ENCODE assay signal across 32 mouse cellular contexts in genomic region chr6:37563861-37564260, GRCm38 (mm10). TPM values are rescaled to one million over a fixed set of nuclear protein-coding genes. Genes with fewer than 3 reads are reported as not detected.
DNase-seq lines count a peak whose midpoint lies in the region; ATAC-seq lines count a peak whose summit lies in the region.
"Had no signal": no experiment of that assay in that cellular context is flagged by ENCODE, and none has a peak within 500 bp of the region (broad histone marks: within the 10 kb centered on the region; RNA-seq: fewer than 3 reads in every experiment).

No protein-coding gene starts in this region.

- 90% methylated on average over 3 of the region's 3 CpGs for WGBS in hindbrain, embryonic 14.5 days

- H3K27ac ChIP-seq in hindbrain, embryonic 14.5 days = no peak overlapping the region
- H3K27ac ChIP-seq: embryonic facial prominence, embryonic 10.5 days; embryonic facial prominence, embryonic 13.5 days; forebrain, embryonic 12.5 days; forebrain, embryonic 15.5 days; heart, adult 2 months; heart, embryonic 10.5 days; heart, embryonic 13.5 days; hindbrain, embryonic 15.5 days had no signal

- no peak overlapping the region for H3K4me2 ChIP-seq in hindbrain, embryonic 14.5 days (replicated peaks)
- H3K4me2 ChIP-seq: embryonic facial prominence, embryonic 13.5 days; forebrain, embryonic 12.5 days; forebrain, embryonic 15.5 days; heart, embryonic 13.5 days; hindbrain, embryonic 15.5 days had no signal

- no peak overlapping the region for H3K4me3 ChIP-seq in hindbrain, embryonic 14.5 days (replicated peaks; ENCODE audit: low read length)
- H3K4me3 ChIP-seq: embryonic facial prominence, embryonic 10.5 days; embryonic facial prominence, embryonic 13.5 days; erythroblast, embryonic 14.5 days; forebrain, embryonic 12.5 days; forebrain, embryonic 15.5 days; heart, adult 2 months; heart, embryonic 10.5 days; heart, embryonic 13.5 days; hindbrain, embryonic 15.5 days had no signal

- peak; percentile 43 for DNase-seq in CD4-positive, CD25-positive, alpha-beta regulatory T cell, adult 2 months (ENCODE audit: low read depth, low spot score)
- DNase-seq in R1 (ENCODE audit: low read depth, low spot score) (peak; percentile 54), MN1 (ENCODE audit: low spot score) (no peak)
- peak; percentile 10 for DNase-seq in induced T-regulatory cell, adult 2 months (ENCODE audit: low read depth)
- DNase-seq in gastrocnemius, postnatal 36 days = no peak
- DNase-seq in hindbrain, embryonic 14.5 days (ENCODE audit: low spot score) = no peak
- DNase-seq: adrenal gland, adult 2 months; adrenal gland, postnatal 14 days; cerebellum, adult 11-12 months; cerebellum, adult 8-10 months; cerebellum, postnatal 10 days; cerebellum, postnatal 36 days; embryo, embryonic 11 days; gastrocnemius, postnatal 25 days; heart, adult 2 months; heart, postnatal 14 days; heart, postnatal 4 days; kidney, adult 2 months had no signal

- ATAC-seq in hindbrain, embryonic 14.5 days (ENCODE audit: low FRiP score) = no peak
- ATAC-seq: forebrain, embryonic 15.5 days; intestine, embryonic 16.5 days had no signal

- no peaks in the 10 kb centered on the region for H3K27me3 ChIP-seq in hindbrain, embryonic 14.5 days (ENCODE audit: control insufficient read depth, insufficient read depth, low read length)
- H3K27me3 ChIP-seq: embryonic facial prominence, embryonic 13.5 days; forebrain, embryonic 12.5 days; forebrain, embryonic 15.5 days; heart, embryonic 13.5 days; hindbrain, embryonic 15.5 days had no signal

- H3K4me1 ChIP-seq in hindbrain, embryonic 14.5 days (replicated peaks; ENCODE audit: control insufficient read depth, insufficient read depth, low read length) = no peaks in the 10 kb centered on the region
- H3K4me1 ChIP-seq: embryonic facial prominence, embryonic 10.5 days; embryonic facial prominence, embryonic 13.5 days; forebrain, embryonic 12.5 days; forebrain, embryonic 15.5 days; heart, embryonic 10.5 days; heart, embryonic 13.5 days; hindbrain, embryonic 15.5 days had no signal

- H3K9ac ChIP-seq in hindbrain, embryonic 14.5 days = no peak overlapping the region
- H3K9ac ChIP-seq: embryonic facial prominence, embryonic 13.5 days; forebrain, embryonic 12.5 days; forebrain, embryonic 15.5 days; heart, embryonic 13.5 days; hindbrain, embryonic 15.5 days had no signal

- intact Hi-C loops in gastrocnemius, postnatal 36 days (cut with DNase I) = no loop called here

- no peaks in the 10 kb centered on the region for H3K36me3 ChIP-seq in hindbrain, embryonic 14.5 days (replicated peaks; ENCODE audit: control insufficient read depth, insufficient read depth)
- H3K36me3 ChIP-seq: embryonic facial prominence, embryonic 10.5 days; embryonic facial prominence, embryonic 13.5 days; forebrain, embryonic 12.5 days; forebrain, embryonic 15.5 days; G1E; heart, embryonic 10.5 days; heart, embryonic 13.5 days; hindbrain, embryonic 15.5 days had no signal

- no peaks in the 10 kb centered on the region for H3K9me3 ChIP-seq in hindbrain, embryonic 14.5 days (ENCODE audit: control insufficient read depth, low read length)
- H3K9me3 ChIP-seq: embryonic facial prominence, embryonic 10.5 days; embryonic facial prominence, embryonic 13.5 days; forebrain, embryonic 12.5 days; forebrain, embryonic 15.5 days; G1E; heart, embryonic 10.5 days; heart, embryonic 13.5 days; hindbrain, embryonic 15.5 days had no signal

RNA-seq across cellular contexts. Expression of gene Akr1d1, which starts 33.9 kb away (rescaled TPM):
- not detected for total RNA-seq in gastrocnemius, postnatal 36 days (2021)
- polyA plus RNA-seq in hindbrain, embryonic 14.5 days (2014; fragmentation: Nextera tagmentation; extraction: Ambion mirVana) = not detected in 2 replicates
- total RNA-seq: G1E; gastrocnemius, postnatal 25 days; granulocyte monocyte progenitor cell, adult 5-6 weeks; heart, adult 2 months; heart, postnatal 14 days; heart, postnatal 4 days had no signal
- polyA plus RNA-seq: cortical plate, adult 2 months; embryonic facial prominence, embryonic 10.5 days; embryonic facial prominence, embryonic 13.5 days; erythroblast, embryonic 14.5 days; forebrain, embryonic 12.5 days; forebrain, embryonic 15.5 days; G1E; heart, adult 2 months; heart, embryonic 10.5 days; heart, embryonic 13.5 days; heart, embryonic 16.5 days; hindbrain, embryonic 11.5 days; hindbrain, embryonic 15.5 days had no signal

Comparison
In these comparisons a context has a peak if more than half of its experiments do, and no peak if none do; other contexts are left out.
1. DNase-seq: peak in CD4-positive, CD25-positive, alpha-beta regulatory T cell, adult 2 months (single experiment), R1 (single experiment) and induced T-regulatory cell, adult 2 months (single experiment); none in MN1 (single experiment), gastrocnemius, postnatal 36 days (0 of 2) and hindbrain, embryonic 14.5 days (single experiment).